Mouse (Mus musculus): Measurements from ENCODE around the gene Zfp217.

DNA sequence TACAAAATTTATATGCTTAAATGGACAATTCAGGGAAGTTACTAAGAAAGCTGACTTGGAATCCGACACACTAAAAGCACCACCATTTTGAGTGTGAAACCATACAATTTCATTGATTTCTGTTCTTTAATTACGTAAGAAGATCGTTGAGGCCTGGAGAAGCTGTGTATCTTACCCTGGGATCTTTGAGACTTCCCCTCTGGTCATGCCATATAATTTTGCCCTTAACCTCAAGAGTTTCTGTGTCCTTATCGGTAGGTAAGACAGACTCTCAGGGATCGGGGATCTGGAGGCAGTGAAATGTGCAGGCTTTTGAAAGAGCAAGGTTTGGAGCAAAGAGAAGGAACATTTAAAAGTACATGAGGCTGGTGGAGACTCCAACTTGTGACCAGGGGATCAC, 31.4 kb upstream of the Zfp217 start:
- no peak for TF ChIP-seq POLR2A (IDR thresholded peaks at IDR 0.05; ENCODE audit: low read depth, low read length)
- no peak for TF ChIP-seq CTCF (IDR thresholded peaks at IDR 0.05; ENCODE audit: extremely low read depth, insufficient read length, insufficient replicate concordance, low read depth, low read length)
